Mouse (Mus musculus): ENCODE results near the gene Pip5k1c. TPM values are rescaled to one million over a fixed set of nuclear protein-coding genes. Genes with fewer than 3 reads are reported as not detected.

The Pip5k1c gene
- polyA plus RNA-seq, 1 experiment from 2014 or later = 33.7 TPM

DNA sequence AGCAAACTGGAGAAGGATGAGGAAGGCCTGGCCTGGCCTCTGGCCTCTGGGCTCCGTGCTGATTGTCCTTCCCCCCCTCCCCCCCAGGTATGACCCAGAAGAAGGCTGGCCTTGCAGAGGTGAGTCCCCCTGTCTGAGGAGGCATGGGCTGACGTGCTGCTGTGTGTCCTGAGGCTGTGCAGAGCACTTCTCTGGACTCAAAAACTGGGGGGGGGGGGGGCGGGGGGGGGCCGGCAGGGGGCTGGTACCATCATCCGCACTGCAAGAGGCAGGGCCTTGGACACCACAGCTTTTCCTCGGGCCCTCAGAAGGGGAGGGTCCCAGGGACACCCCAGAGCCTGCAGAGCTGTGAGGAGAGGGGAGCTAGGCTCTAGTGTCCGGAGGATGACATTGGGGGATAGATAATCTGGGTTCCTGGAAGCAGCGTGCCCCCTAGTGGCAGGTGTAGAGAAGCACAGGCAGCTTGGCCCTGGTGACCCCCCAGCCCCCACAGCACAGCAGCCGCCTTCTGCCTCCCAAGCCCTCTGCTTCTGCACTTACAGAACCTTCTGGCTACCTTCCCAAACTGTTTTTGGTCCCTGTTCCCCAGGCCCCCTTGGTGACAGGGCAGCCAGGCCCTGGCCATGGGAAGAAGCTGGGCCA is 12.0 kb downstream of the Pip5k1c start:
- Histone ChIP-seq H3K36me3 (ENCODE audit: control insufficient read depth, insufficient read depth, low read length) (peaks cover 43% of the 10 kb centered on the region), H3K4me1 (ENCODE audit: control insufficient read depth in 2 of 2, insufficient read depth in 2 of 2, low read length in 2 of 2) (peaks cover 30 to 50% of the 10 kb centered on the region in 2 experiments), H3K4me3 (ENCODE audit: control insufficient read depth in 1 of 2, insufficient read depth in 1 of 2, low read depth in 1 of 2, low read length in 2 of 2) (no peak overlapping the region), H3K27ac (replicated peaks in 1 of 2; ENCODE audit: control insufficient read depth in 1 of 2, insufficient read depth in 1 of 2, low read depth in 2 of 2, low read length in 2 of 2) (no peak overlapping the region), H3K27me3 (ENCODE audit: control insufficient read depth, insufficient read depth, low read length) (no peaks in the 10 kb centered on the region), H3K4me2 (ENCODE audit: low read length) (no peak overlapping the region), H3K9me3 (ENCODE audit: control insufficient read depth, low read length) (no peaks in the 10 kb centered on the region), H3K9ac (ENCODE audit: low read length) (no peak overlapping the region)
- ATAC-seq (ENCODE audit: insufficient number of reproducible peaks, insufficient read depth, low FRiP score, low read depth) = no peak
- 16% methylated on average over 6 of the region's 9 CpGs for WGBS

DNA sequence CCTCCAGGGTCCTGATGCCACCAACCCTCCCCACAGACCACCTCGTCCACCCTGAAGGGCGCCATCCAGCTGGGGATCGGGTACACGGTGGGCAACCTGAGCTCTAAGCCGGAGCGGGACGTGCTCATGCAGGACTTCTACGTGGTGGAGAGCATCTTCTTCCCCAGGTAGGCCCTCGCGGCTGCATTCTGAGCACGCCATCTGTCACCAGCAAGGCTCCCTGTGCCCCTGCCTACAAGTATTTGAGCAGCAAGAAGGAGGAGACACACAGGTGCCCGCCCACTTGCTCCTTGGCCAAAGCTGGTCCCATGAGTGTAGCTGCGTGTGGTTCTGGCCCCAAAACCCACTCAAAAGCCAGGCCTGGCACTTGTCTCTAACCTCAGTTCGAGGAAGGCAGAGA is 12.9 kb downstream of the Pip5k1c start:
- no peak for ATAC-seq (ENCODE audit: insufficient number of reproducible peaks, insufficient read depth, low FRiP score, low read depth)
- H3K4me1 ChIP-seq (ENCODE audit: control insufficient read depth in 2 of 2, insufficient read depth in 2 of 2, low read length in 2 of 2) = peaks cover 22 to 41% of the 10 kb centered on the region in 2 experiments
- no peak overlapping the region for H3K4me2 ChIP-seq (ENCODE audit: low read length)
- H3K9ac ChIP-seq (ENCODE audit: low read length) = no peak overlapping the region
- H3K9me3 ChIP-seq (ENCODE audit: control insufficient read depth, low read length) = no peaks in the 10 kb centered on the region
- peaks cover 52% of the 10 kb centered on the region for H3K36me3 ChIP-seq (ENCODE audit: control insufficient read depth, insufficient read depth, low read length)
- 95% methylated on average over 14 of the region's 14 CpGs for WGBS
- H3K27ac ChIP-seq (replicated peaks in 1 of 2; ENCODE audit: control insufficient read depth in 1 of 2, insufficient read depth in 1 of 2, low read depth in 2 of 2, low read length in 2 of 2) = no peak overlapping the region
- no peaks in the 10 kb centered on the region for H3K27me3 ChIP-seq (ENCODE audit: control insufficient read depth, insufficient read depth, low read length)
- H3K4me3 ChIP-seq (ENCODE audit: control insufficient read depth in 1 of 2, insufficient read depth in 1 of 2, low read depth in 1 of 2, low read length in 2 of 2) = no peak overlapping the region

DNA sequence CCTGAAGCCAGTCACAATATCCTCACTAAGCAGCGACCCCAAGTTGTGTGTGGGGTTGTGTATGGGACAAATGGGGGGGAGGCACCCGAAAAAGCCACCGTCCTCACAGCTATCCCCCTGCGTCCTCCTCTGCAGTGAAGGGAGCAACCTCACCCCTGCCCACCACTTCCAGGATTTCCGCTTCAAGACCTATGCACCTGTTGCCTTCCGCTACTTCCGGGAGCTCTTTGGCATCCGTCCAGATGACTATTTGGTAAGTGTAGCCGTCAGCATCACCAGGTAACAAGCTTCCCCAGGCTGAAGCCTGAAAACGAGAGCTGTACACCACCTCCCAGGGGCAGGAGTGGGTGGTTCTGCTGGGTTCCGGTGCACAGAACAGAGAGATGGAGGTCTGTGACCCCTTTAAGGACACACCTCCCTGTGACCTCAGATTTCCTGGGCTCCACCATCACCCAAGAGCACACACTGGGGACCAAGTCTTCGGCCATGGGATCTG is 13.5 kb downstream of the Pip5k1c start:
- H3K36me3 ChIP-seq (ENCODE audit: control insufficient read depth, insufficient read depth, low read length) = peaks cover 58% of the 10 kb centered on the region
- no peak overlapping the region for H3K4me3 ChIP-seq (ENCODE audit: control insufficient read depth in 1 of 2, insufficient read depth in 1 of 2, low read depth in 1 of 2, low read length in 2 of 2)
- H3K9ac ChIP-seq (ENCODE audit: low read length) = no peak overlapping the region
- H3K27me3 ChIP-seq (ENCODE audit: control insufficient read depth, insufficient read depth, low read length) = no peaks in the 10 kb centered on the region
- no peak for ATAC-seq (ENCODE audit: insufficient number of reproducible peaks, insufficient read depth, low FRiP score, low read depth)
- WGBS = 93% methylated on average over 12 of the region's 12 CpGs
- H3K27ac ChIP-seq (replicated peaks in 1 of 2; ENCODE audit: control insufficient read depth in 1 of 2, insufficient read depth in 1 of 2, low read depth in 2 of 2, low read length in 2 of 2) = no peak overlapping the region
- no peak overlapping the region for H3K4me2 ChIP-seq (ENCODE audit: low read length)
- peaks cover 18 to 36% of the 10 kb centered on the region in 2 experiments for H3K4me1 ChIP-seq (ENCODE audit: control insufficient read depth in 2 of 2, insufficient read depth in 2 of 2, low read length in 2 of 2)
- H3K9me3 ChIP-seq (ENCODE audit: control insufficient read depth, low read length) = no peaks in the 10 kb centered on the region

DNA sequence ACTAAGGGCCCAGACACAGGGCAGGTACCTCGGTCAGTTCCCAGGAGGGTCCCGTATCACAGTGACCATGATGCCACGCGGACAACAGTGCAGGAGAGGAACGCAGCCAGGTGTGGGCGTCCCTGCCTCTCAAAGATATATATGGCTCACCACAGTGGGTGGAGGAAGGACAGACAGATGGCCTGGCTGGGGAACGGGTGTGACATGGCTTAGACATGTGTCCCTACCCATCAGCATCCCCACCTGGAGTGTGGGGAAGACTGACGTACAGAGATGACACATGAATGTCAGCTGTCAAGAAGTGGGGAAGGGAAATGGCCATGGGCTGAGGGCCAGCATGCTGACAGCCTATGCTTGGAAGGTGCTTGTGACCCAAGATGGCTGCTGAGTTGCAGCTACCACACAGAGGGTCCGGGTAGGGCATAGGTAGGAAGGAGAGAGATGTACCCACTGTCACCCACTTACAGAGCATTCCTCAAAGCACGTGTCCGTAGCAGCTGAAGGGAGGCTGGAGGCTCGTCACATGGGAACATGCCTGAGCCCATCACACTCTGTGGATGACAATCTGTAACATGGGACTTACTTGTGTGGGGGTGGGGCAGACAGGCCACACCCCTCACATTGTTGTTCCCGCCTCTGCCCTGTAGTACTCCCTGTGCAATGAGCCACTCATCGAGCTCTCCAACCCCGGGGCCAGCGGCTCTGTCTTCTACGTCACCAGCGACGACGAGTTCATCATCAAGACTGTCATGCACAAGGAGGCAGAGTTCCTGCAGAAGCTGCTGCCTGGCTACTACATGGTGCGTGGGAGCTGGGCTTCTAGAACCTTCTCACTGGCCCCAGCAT is 14.3 kb downstream of the Pip5k1c start:
- no peak for ATAC-seq (ENCODE audit: insufficient number of reproducible peaks, insufficient read depth, low FRiP score, low read depth)
- 91% methylated on average over 21 of the region's 21 CpGs for WGBS
- Histone ChIP-seq H3K4me2 (ENCODE audit: low read length) (no peak overlapping the region), H3K9me3 (ENCODE audit: control insufficient read depth, low read length) (no peaks in the 10 kb centered on the region), H3K4me1 (ENCODE audit: control insufficient read depth in 2 of 2, insufficient read depth in 2 of 2, low read length in 2 of 2) (peaks cover 14 to 30% of the 10 kb centered on the region in 2 experiments), H3K36me3 (ENCODE audit: control insufficient read depth, insufficient read depth, low read length) (peaks cover 66% of the 10 kb centered on the region), H3K27me3 (ENCODE audit: control insufficient read depth, insufficient read depth, low read length) (no peaks in the 10 kb centered on the region), H3K27ac (replicated peaks in 1 of 2; ENCODE audit: control insufficient read depth in 1 of 2, insufficient read depth in 1 of 2, low read depth in 2 of 2, low read length in 2 of 2) (no peak overlapping the region), H3K4me3 (ENCODE audit: control insufficient read depth in 1 of 2, insufficient read depth in 1 of 2, low read depth in 1 of 2, low read length in 2 of 2) (no peak overlapping the region), H3K9ac (ENCODE audit: low read length) (no peak overlapping the region)

DNA sequence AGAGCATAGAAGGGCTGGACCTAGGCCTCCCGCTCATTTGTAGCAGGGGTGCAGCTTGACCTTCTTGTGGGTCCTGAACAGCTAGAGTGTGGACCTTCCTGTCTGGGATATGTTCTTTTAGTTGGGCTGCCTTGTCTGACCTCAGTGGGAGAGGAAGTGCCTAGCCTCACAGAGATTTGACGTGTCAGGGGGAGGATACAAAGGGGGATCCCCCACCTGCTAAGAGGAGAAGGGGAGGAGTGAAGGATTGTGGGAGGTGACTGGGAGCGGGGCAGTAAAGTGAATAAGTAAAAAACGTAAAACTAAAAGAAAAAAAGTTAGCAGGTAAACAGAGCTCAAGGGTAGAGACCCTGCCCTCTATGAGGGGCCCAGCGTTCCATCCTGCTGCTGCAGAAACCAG is 16.8 kb downstream of the Pip5k1c start:
- Histone ChIP-seq H3K4me2 (ENCODE audit: low read length) (no peak overlapping the region), H3K4me1 (ENCODE audit: control insufficient read depth in 2 of 2, insufficient read depth in 2 of 2, low read length in 2 of 2) (peaks cover 0 to 5% of the 10 kb centered on the region in 2 experiments; a peak in 1 of 4 replicates), H3K36me3 (ENCODE audit: control insufficient read depth, insufficient read depth, low read length) (peaks cover 91% of the 10 kb centered on the region), H3K27ac (replicated peaks in 1 of 2; ENCODE audit: control insufficient read depth in 1 of 2, insufficient read depth in 1 of 2, low read depth in 2 of 2, low read length in 2 of 2) (no peak overlapping the region), H3K9me3 (ENCODE audit: control insufficient read depth, low read length) (no peaks in the 10 kb centered on the region), H3K4me3 (ENCODE audit: control insufficient read depth in 1 of 2, insufficient read depth in 1 of 2, low read depth in 1 of 2, low read length in 2 of 2) (no peak overlapping the region), H3K9ac (ENCODE audit: low read length) (no peak overlapping the region), H3K27me3 (ENCODE audit: control insufficient read depth, insufficient read depth, low read length) (no peaks in the 10 kb centered on the region)
- WGBS = 89% methylated on average over 5 of the region's 5 CpGs
- no peak for ATAC-seq (ENCODE audit: insufficient number of reproducible peaks, insufficient read depth, low FRiP score, low read depth)

DNA sequence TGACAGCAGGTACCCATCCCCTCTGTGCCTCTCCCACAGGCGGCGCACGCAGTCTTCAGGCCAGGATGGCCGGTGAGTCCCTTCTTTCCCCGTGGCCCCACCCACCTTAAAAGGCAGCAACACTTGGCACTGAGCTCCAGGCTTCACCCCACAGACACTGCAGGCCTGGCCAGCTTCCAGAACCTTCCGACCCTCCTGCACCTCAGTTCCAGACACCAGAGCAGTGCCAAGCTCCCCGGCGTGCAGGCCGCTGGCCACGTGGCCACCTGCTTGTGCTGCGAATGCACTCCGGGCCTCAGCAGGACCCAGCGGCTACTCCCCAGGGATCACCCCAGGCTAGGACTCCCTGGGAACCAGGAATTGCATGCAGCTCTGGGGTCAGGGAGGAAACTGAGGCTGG is 20.8 kb downstream of the Pip5k1c start:
- Histone ChIP-seq H3K4me3 (ENCODE audit: control insufficient read depth in 1 of 2, insufficient read depth in 1 of 2, low read depth in 1 of 2, low read length in 2 of 2) (no peak overlapping the region), H3K4me2 (ENCODE audit: low read length) (no peak overlapping the region), H3K9me3 (ENCODE audit: control insufficient read depth, low read length) (no peaks in the 10 kb centered on the region), H3K36me3 (ENCODE audit: control insufficient read depth, insufficient read depth, low read length) (peaks cover 86% of the 10 kb centered on the region), H3K27me3 (ENCODE audit: control insufficient read depth, insufficient read depth, low read length) (no peaks in the 10 kb centered on the region), H3K27ac (replicated peaks in 1 of 2; ENCODE audit: control insufficient read depth in 1 of 2, insufficient read depth in 1 of 2, low read depth in 2 of 2, low read length in 2 of 2) (no peak overlapping the region), H3K9ac (ENCODE audit: low read length) (no peak overlapping the region), H3K4me1 (ENCODE audit: control insufficient read depth in 2 of 2, insufficient read depth in 2 of 2, low read length in 2 of 2) (peaks cover 11 to 13% of the 10 kb centered on the region in 2 experiments; a peak in 3 of 4 replicates)
- WGBS = 93% methylated on average over 13 of the region's 13 CpGs
- ATAC-seq (ENCODE audit: insufficient number of reproducible peaks, insufficient read depth, low FRiP score, low read depth) = no peak

DNA sequence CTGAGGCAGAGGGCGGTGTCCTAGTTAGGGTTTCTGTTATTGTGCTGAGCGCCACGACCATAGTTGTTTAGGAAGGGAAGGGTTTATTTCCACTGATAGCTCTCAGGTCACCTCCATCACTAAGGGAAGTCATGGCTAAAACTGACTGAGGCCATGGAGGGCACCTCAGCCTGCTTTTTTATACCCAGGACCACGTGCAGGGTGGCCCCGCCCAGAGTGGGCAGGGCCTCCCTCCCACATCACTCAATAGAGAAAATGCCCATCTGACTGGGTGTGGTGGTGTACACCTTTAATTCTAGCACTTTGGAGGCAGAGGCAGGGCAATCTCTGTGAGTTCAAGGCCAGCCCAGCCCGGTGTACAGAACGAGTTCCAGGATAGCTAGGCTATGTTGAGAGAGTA is 21.4 kb downstream of the Pip5k1c start:
- no peak overlapping the region for H3K27ac ChIP-seq (replicated peaks in 1 of 2; ENCODE audit: control insufficient read depth in 1 of 2, insufficient read depth in 1 of 2, low read depth in 2 of 2, low read length in 2 of 2)
- H3K4me2 ChIP-seq (ENCODE audit: low read length) = no peak overlapping the region
- no peak for ATAC-seq (ENCODE audit: insufficient number of reproducible peaks, insufficient read depth, low FRiP score, low read depth)
- 79% methylated on average over 7 of the region's 7 CpGs for WGBS
- H3K9me3 ChIP-seq (ENCODE audit: control insufficient read depth, low read length) = no peaks in the 10 kb centered on the region
- peaks cover 17 to 19% of the 10 kb centered on the region in 2 experiments for H3K4me1 ChIP-seq (ENCODE audit: control insufficient read depth in 2 of 2, insufficient read depth in 2 of 2, low read length in 2 of 2)
- H3K27me3 ChIP-seq (ENCODE audit: control insufficient read depth, insufficient read depth, low read length) = no peaks in the 10 kb centered on the region
- no peak overlapping the region for H3K9ac ChIP-seq (ENCODE audit: low read length)
- H3K4me3 ChIP-seq (ENCODE audit: control insufficient read depth in 1 of 2, insufficient read depth in 1 of 2, low read depth in 1 of 2, low read length in 2 of 2) = no peak overlapping the region
- peaks cover 81% of the 10 kb centered on the region for H3K36me3 ChIP-seq (ENCODE audit: control insufficient read depth, insufficient read depth, low read length)

Data from heart, embryonic 14.5 days (tissue).